Mouse (Mus musculus) lung, postnatal 0 days (tissue): ENCODE measurements around the gene Rbfox1. TPM values are rescaled to one million over a fixed set of nuclear protein-coding genes. Genes with fewer than 3 reads are reported as not detected.
A peak's percentile ranks its signal among the peaks of the same experiment; 100 is the strongest.

Experiments
- ATAC-seq: fragments of 200-750 bp; cut with Nextera tagmentation; 2 replicates; pipeline ENCODE4 v1.8.0; 2017; ENCODE audit warnings: moderate library complexity
- DNase-seq: peaks from one replicate; pipeline ENCODE4 v3.0.0-alpha.2; 2016; ENCODE audit warnings: low spot score
- H3K27ac ChIP-seq: fragments of 300-500 bp; sonication (generic); 2 replicates; pipeline ENCODE4 v1.5.1; 2014; ENCODE audit warnings: antibody characterized with exemption, mild to moderate bottlenecking, low read length, mixed read lengths
- H3K27me3 ChIP-seq: fragments of 300-500 bp; sonication (generic); replicated peaks from 2 replicates; pipeline ENCODE4 v1.6.1; 2014; ENCODE audit warnings: low read length, mixed read lengths; ENCODE audit not compliant: insufficient read depth
- H3K36me3 ChIP-seq: fragments of 300-500 bp; sonication (generic); 2 replicates; pipeline ENCODE4 v1.6.1; 2014; ENCODE audit warnings: low read length, mixed read lengths; ENCODE audit not compliant: insufficient read depth
- H3K4me1 ChIP-seq: fragments of 300-500 bp; sonication (generic); 2 replicates; pipeline ENCODE4 v1.6.1; 2014; ENCODE audit warnings: antibody characterized with exemption, low read depth, low read length, mixed read lengths; ENCODE audit not compliant: insufficient read depth
- H3K4me2 ChIP-seq: fragments of 300-500 bp; sonication (generic); replicated peaks from 2 replicates; pipeline ENCODE4 v1.6.1; 2014; ENCODE audit warnings: low read depth, mild to moderate bottlenecking, low read length, moderate library complexity, mixed read lengths
- H3K4me3 ChIP-seq: fragments of 300-500 bp; sonication (generic); 2 replicates; pipeline ENCODE4 v1.5.1; 2014; ENCODE audit warnings: low read depth, low read length
- H3K9ac ChIP-seq: fragments of 300-500 bp; sonication (generic); replicated peaks from 2 replicates; pipeline ENCODE4 v1.6.1; 2014; ENCODE audit warnings: low read depth, mild to moderate bottlenecking
- H3K9me3 ChIP-seq: fragments of 300-500 bp; sonication (generic); 2 replicates; pipeline ENCODE4 v1.6.1; 2016; ENCODE audit warnings: low read length, mixed read lengths
- CTCF ChIP-seq: IDR thresholded peaks from 2 replicates; pipeline ENCODE4 v1.5.1; 2016; ENCODE audit warnings: antibody characterized with exemption, mild to moderate bottlenecking
- EP300 ChIP-seq: IDR thresholded peaks from 2 replicates; pipeline ENCODE4 v1.6.1; 2016; ENCODE audit warnings: antibody characterized with exemption, mild to moderate bottlenecking, control low read depth
- WGBS: fragments of 180-500 bp; shearing (Covaris S2); extraction: QIAGEN DNeasy Blood & Tissue Kit; methylation state at CpG from one replicate; pipeline ENCODE4 v1.1.7; 2014; 5-methylcytosine and 5-hydroxymethylcytosine counted together
- polyA plus RNA-seq: library from polyadenylated mRNA; unstranded; fragments of >200 nt; fragmentation: Nextera tagmentation; extraction: Ambion mirVana; gene quantifications from 2 replicates; pipeline ENCODE4 v1.2.1, GENCODE M21; 2015

Gene Rbfox1
- polyA plus RNA-seq, 1 experiment from 2014 or later: 0.25 TPM

DNA sequence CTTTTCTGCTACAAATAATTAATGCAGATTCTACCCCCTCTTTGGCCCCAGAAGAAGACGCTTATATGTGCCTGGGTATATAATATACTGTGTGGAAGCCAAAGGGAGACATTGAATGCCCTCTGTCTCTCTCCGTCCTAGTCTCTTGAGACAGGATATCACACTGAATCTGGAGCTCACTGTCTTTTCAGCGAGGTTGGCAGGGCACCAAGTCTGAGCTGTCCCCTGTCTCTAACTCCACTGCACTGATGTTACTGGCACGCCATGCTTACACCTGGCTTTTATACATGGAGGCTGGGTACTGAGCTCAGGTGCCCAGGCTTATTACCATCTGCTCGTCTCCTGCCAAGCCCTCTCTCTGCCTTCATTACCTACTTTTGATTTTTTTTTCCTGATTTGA is 1343.1 kb downstream of the Rbfox1 start:
- Histone ChIP-seq H3K27me3 (no peaks in the 10 kb centered on the region), H3K9me3 (no peaks in the 10 kb centered on the region), H3K36me3 (no peaks in the 10 kb centered on the region), H3K27ac (no peak overlapping the region), H3K4me1 (no peaks in the 10 kb centered on the region), H3K9ac (no peak overlapping the region), H3K4me2 (no peak overlapping the region), H3K4me3 (no peak overlapping the region)
- DNase-seq: no peak
- WGBS: 71% methylated on average over 5 of the region's 5 CpGs
- TF ChIP-seq EP300 (no peak), CTCF (no peak)
- ATAC-seq: no peak

DNA sequence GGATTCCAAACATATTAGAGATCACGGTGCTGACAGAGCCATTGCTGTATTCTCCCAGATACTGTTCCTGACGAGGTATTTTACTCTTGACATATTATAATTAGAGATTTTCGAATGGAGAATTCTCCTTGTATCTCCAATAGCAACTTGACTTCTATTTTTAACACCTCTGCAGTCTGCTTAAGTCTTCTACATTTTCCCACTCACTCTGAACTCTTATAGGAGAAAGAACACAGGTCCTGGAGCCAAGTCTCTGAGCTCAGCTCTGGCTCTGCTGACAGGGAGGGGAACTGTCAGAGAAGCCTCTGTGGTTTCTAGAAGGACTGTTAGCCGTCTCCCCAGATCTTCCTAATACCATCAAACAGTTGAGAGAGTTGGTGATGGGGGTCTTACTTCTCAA is 1344.1 kb downstream of the Rbfox1 start:
- TF ChIP-seq EP300: no peak
- no peak for TF ChIP-seq CTCF
- DNase-seq: no peak
- no peaks in the 10 kb centered on the region for H3K9me3 ChIP-seq
- ATAC-seq: no peak
- H3K27ac ChIP-seq: no peak overlapping the region
- H3K27me3 ChIP-seq: no peaks in the 10 kb centered on the region
- H3K4me1 ChIP-seq: no peaks in the 10 kb centered on the region
- WGBS: 44% methylated on average over 4 of the region's 4 CpGs
- no peak overlapping the region for H3K4me3 ChIP-seq
- H3K36me3 ChIP-seq: no peaks in the 10 kb centered on the region
- no peak overlapping the region for H3K9ac ChIP-seq
- no peak overlapping the region for H3K4me2 ChIP-seq

DNA sequence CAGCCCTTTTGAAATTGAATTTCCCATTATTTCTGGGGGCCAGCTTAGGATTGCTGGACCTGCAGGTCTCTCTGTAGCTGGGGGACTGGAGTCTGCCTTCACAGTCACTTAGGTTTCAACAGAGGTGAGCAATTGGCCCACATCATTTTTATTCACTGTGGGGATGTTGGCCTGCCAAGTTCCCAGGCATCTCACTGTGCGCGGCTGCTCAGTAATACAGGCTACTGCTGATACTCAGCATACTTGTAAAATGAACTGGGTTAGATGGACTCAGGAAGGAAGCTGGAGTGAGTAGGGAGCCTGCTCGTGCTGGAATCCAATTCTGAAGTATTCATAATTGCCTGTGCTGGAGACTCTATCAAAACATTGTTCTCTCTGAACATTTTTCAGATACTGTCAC is 1356.5 kb downstream of the Rbfox1 start:
- Histone ChIP-seq H3K4me1 (peaks cover 3% of the 10 kb centered on the region; the same call in 1 of the 2 replicates), H3K27ac (no peak overlapping the region), H3K9me3 (no peaks in the 10 kb centered on the region), H3K36me3 (no peaks in the 10 kb centered on the region), H3K9ac (no peak overlapping the region), H3K4me3 (no peak overlapping the region), H3K27me3 (no peaks in the 10 kb centered on the region), H3K4me2 (no peak overlapping the region)
- TF ChIP-seq CTCF (no peak), EP300 (no peak)
- 66% methylated on average over 3 of the region's 3 CpGs for WGBS
- no peak for DNase-seq
- ATAC-seq: no peak

DNA sequence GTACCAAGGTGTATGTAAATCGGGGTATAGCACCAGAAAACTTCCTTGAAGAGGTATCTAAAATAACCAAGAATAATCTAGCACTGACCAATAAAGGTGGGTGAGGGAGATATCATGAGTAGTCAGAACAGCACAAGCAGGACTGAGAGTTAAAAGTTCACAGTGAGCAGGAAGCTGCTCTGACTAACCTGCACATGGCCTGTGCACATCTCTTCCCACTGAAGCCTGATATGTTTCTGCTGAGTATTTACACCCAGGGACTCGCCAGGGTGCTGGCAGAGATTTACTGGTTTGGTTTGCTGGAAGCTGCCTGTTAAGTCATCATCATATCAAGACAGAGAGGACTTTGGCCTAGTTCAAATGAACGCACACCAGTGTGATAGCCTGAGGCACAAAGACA is 1357.3 kb downstream of the Rbfox1 start:
- Histone ChIP-seq H3K36me3 (no peaks in the 10 kb centered on the region), H3K4me1 (peaks cover 3% of the 10 kb centered on the region; the same call in 1 of the 2 replicates), H3K4me2 (no peak overlapping the region), H3K9me3 (no peaks in the 10 kb centered on the region), H3K4me3 (no peak overlapping the region), H3K27me3 (no peaks in the 10 kb centered on the region), H3K27ac (no peak overlapping the region), H3K9ac (no peak overlapping the region)
- no peak for DNase-seq
- WGBS: 80% methylated on average over 3 of the region's 3 CpGs
- ATAC-seq: no peak
- TF ChIP-seq EP300 (no peak), CTCF (no peak)

DNA sequence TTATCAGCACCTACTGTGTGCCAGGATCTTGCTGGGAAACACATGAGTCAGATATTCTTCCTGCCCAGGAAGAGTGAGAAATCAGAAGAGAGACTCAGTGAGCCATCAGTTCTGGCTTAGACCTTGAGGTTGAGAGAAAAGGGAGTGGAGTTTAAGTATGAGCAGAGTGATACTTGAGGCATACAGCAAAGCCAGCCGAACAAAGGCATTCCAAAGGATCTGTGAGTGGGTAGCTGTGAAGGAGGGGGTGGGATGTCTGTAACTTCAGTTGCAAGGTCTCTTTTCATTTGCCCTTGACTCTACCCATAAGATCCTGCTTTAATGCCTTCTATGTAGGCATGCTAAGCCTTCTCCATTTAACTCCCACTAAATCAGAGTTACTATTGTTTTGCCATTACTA is 1359.2 kb downstream of the Rbfox1 start:
- ATAC-seq (peak; percentile 53), DNase-seq (peak; percentile 36)
- H3K36me3 ChIP-seq: no peaks in the 10 kb centered on the region
- no peak overlapping the region for H3K27ac ChIP-seq
- no peak overlapping the region for H3K9ac ChIP-seq
- H3K9me3 ChIP-seq: no peaks in the 10 kb centered on the region
- H3K4me3 ChIP-seq: no peak overlapping the region
- no peak for TF ChIP-seq EP300
- no peak for TF ChIP-seq CTCF
- peaks cover 3% of the 10 kb centered on the region; the same call in 1 of the 2 replicates for H3K4me1 ChIP-seq
- no peak overlapping the region for H3K4me2 ChIP-seq
- WGBS: 33% methylated on average over 1 of the region's 1 CpGs
- no peaks in the 10 kb centered on the region for H3K27me3 ChIP-seq

DNA sequence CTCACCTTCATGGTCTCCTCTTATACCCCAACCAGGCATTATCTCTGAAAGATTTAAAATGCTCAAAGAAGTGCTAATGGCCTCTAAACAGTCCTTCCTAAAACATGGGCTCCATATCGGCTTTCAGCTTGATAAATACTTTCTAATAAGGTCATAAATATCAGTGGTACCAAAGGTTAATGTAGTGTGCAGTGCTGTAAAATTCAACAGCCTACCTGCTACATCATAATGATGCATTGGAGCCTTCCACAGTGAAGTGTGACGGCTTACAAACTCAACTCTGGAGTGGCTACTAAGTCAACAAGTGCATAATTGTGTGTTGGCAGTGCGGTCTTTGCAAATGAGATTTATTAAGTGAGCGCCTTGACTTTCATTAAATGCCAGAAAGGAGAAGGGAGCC is 1366.5 kb downstream of the Rbfox1 start:
- Histone ChIP-seq H3K27me3 (no peaks in the 10 kb centered on the region), H3K9me3 (no peaks in the 10 kb centered on the region), H3K4me2 (no peak overlapping the region), H3K4me3 (no peak overlapping the region), H3K9ac (no peak overlapping the region), H3K4me1 (no peaks in the 10 kb centered on the region), H3K36me3 (no peaks in the 10 kb centered on the region), H3K27ac (no peak overlapping the region)
- 55% methylated on average over 4 of the region's 4 CpGs for WGBS
- ATAC-seq: no peak
- TF ChIP-seq CTCF (no peak), EP300 (no peak)
- DNase-seq: no peak

DNA sequence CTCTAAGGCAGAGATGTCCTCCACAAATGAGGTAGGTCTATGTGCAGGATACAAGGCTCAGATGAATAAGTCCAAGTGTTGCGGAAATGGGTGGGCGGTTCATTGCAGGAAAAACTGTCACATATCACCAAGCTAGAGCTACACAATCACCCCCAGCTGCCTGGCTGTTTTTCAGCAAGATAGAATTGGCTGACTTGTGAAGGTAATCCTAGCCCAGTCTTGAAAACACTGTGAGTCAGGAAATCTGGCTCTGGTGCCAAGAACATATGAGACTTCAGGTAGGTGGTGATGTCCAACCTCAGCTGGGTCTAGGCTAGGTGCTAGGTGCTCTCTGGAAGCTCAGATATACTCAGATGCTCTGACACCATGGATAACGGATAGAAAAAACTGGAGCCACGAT is 1372.2 kb downstream of the Rbfox1 start:
- DNase-seq (no peak), ATAC-seq (no peak)
- Histone ChIP-seq H3K27me3 (no peaks in the 10 kb centered on the region), H3K27ac (no peak overlapping the region), H3K4me2 (no peak overlapping the region), H3K36me3 (no peaks in the 10 kb centered on the region), H3K9me3 (no peaks in the 10 kb centered on the region), H3K4me3 (no peak overlapping the region), H3K9ac (no peak overlapping the region), H3K4me1 (no peaks in the 10 kb centered on the region)
- TF ChIP-seq CTCF (no peak), EP300 (no peak)
- WGBS: 85% methylated on average over 4 of the region's 4 CpGs
